Mouse (Mus musculus) liver, adult 2 months (tissue): ENCODE results near the gene Cfd.

Experiments used
- CTCF ChIP-seq: fragments of 200-500 bp; IDR thresholded peaks from 2 replicates; pipeline ENCODE4 v1.5.1; 2011; ENCODE audit warnings: low read depth, low read length, control low read depth
- POLR2A ChIP-seq: fragments of 200-500 bp; IDR thresholded peaks from 2 replicates; pipeline ENCODE4 v1.6.1; 2011; ENCODE audit warnings: low read length, control low read depth; ENCODE audit not compliant: insufficient read depth; ENCODE audit errors: extremely low read depth

DNA sequence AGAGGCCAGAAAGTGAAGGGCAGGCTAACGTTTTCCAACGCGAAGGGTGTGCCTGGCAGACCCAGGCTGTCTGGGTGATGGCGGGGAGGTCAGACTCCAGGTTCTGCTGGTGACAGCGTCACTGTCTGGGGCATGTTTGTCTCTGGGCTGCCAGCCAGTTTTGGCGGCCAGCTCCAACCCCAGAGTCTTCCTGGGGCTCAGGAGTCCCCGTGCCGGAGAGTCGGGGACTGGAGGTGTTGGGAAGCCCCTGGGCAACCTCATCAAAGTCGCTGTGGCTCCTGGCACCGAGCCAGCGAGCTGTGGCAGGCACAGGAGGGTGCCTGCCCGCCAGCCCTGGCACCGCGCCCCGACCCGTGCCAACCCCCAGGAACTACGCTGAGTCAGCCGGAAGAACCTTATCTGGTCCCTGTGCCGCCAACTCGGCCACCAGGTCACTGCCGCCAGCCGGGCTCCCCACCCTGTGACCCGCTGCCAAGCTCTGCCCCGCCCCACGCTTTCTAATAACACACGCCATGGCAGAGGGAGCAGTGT lies 46.3 kb downstream of the Cfd start:
- TF ChIP-seq CTCF: no peak
- no peak for TF ChIP-seq POLR2A
